ENCODE assay signal across 8 mouse cellular contexts in genomic region chr2:153561564-153561963, GRCm38 (mm10). TPM values are rescaled to one million over a fixed set of nuclear protein-coding genes. Genes with fewer than 3 reads are reported as not detected.
A peak's percentile ranks its signal among the peaks of the same experiment; 100 is the strongest.
DNase-seq lines count a peak whose midpoint lies in the region; ATAC-seq lines count a peak whose summit lies in the region.

No protein-coding gene starts in this region.

- 54% methylated on average over 5 of the region's 5 CpGs for WGBS in neural tube, embryonic 11.5 days
- WGBS in forebrain, embryonic 12.5 days, result 52% methylated on average over 5 of the region's 5 CpGs
- WGBS in stomach, embryonic 14.5 days, result 44% methylated on average over 5 of the region's 5 CpGs

- no peaks in the 10 kb centered on the region for H3K36me3 ChIP-seq in neural tube, embryonic 11.5 days (ENCODE audit: control insufficient read depth, insufficient read depth, low read length)
- H3K36me3 ChIP-seq in forebrain, embryonic 12.5 days (replicated peaks), result no peaks in the 10 kb centered on the region
- no peaks in the 10 kb centered on the region for H3K36me3 ChIP-seq in stomach, embryonic 14.5 days (ENCODE audit: control insufficient read depth, insufficient read depth, low read length)

- peak overlapping the region; percentile 63; the same call in 1 of the 2 replicates for H3K27ac ChIP-seq in neural tube, embryonic 11.5 days (ENCODE audit: low read depth, low read length)
- H3K27ac ChIP-seq in forebrain, embryonic 12.5 days, result peak overlapping the region; percentile 75
- peak overlapping the region; percentile 71; the same call in 1 of the 2 replicates for H3K27ac ChIP-seq in stomach, embryonic 14.5 days (ENCODE audit: low read length)

- peak overlapping the region; percentile 33; the same call in 1 of the 2 replicates for H3K4me2 ChIP-seq in neural tube, embryonic 11.5 days (ENCODE audit: low read depth)
- peak overlapping the region; percentile 49 for H3K4me2 ChIP-seq in forebrain, embryonic 12.5 days
- H3K4me2 ChIP-seq in stomach, embryonic 14.5 days (replicated peaks; ENCODE audit: low read depth, low read length), result peak overlapping the region; percentile 45; the same call in 1 of the 2 replicates

- H3K9me3 ChIP-seq in neural tube, embryonic 11.5 days (ENCODE audit: control insufficient read depth, low read length), result no peaks in the 10 kb centered on the region
- no peaks in the 10 kb centered on the region for H3K9me3 ChIP-seq in forebrain, embryonic 12.5 days
- no peaks in the 10 kb centered on the region for H3K9me3 ChIP-seq in stomach, embryonic 14.5 days (ENCODE audit: control insufficient read depth, low read depth, low read length)

- no peak overlapping the region for H3K4me3 ChIP-seq in neural tube, embryonic 11.5 days (ENCODE audit: low read depth, low read length)
- H3K4me3 ChIP-seq in forebrain, embryonic 12.5 days (replicated peaks), result no peak overlapping the region
- no peak overlapping the region for H3K4me3 ChIP-seq in stomach, embryonic 14.5 days (ENCODE audit: low read depth, low read length)

- no peak for ATAC-seq in neural tube, embryonic 11.5 days (ENCODE audit: insufficient read depth, low FRiP score, low TSS enrichment)
- peak; percentile 10; the same call in 1 of the 2 replicates for ATAC-seq in forebrain, embryonic 12.5 days (ENCODE audit: low FRiP score)
- ATAC-seq in stomach, embryonic 14.5 days (ENCODE audit: insufficient number of reproducible peaks, insufficient read depth, low FRiP score, low read depth), result no peak; the same call in 1 of the 2 replicates
- ATAC-seq in inflammation-experienced regulatory T-cells, adult 6 months, result no peak

- H3K9ac ChIP-seq in neural tube, embryonic 11.5 days (ENCODE audit: low read length), result peak overlapping the region; percentile 47
- H3K9ac ChIP-seq in forebrain, embryonic 12.5 days, result 0 out of 2 replicates have a peak overlapping the region, but pooled peaks have one; percentile 4
- no peak overlapping the region for H3K9ac ChIP-seq in stomach, embryonic 14.5 days (replicated peaks; ENCODE audit: low read depth, low read length)

- H3K27me3 ChIP-seq in neural tube, embryonic 11.5 days (ENCODE audit: control insufficient read depth, insufficient read depth, low read length), result no peaks in the 10 kb centered on the region
- H3K27me3 ChIP-seq in forebrain, embryonic 12.5 days, result peaks cover 14% of the 10 kb centered on the region; the same call in 1 of the 2 replicates
- H3K27me3 ChIP-seq in stomach, embryonic 14.5 days (ENCODE audit: control insufficient read depth, insufficient read depth, low read length), result no peaks in the 10 kb centered on the region

- no peak for DNase-seq in neural tube, embryonic 11.5 days (ENCODE audit: low spot score)
- no peak for DNase-seq in neural tube, embryonic 10.5 days (ENCODE audit: extremely low spot score, low spot score)
- peak; percentile 35 for DNase-seq in liver
- DNase-seq in layer of hippocampus, adult 8-10 months (ENCODE audit: low spot score in 2 of 2), result no peak
- DNase-seq in right cerebral cortex, adult 2 months (ENCODE audit: low spot score in 2 of 2), result no peak

- peaks cover 15% of the 10 kb centered on the region for H3K4me1 ChIP-seq in neural tube, embryonic 11.5 days (ENCODE audit: control insufficient read depth, insufficient read depth, low read length)
- H3K4me1 ChIP-seq in forebrain, embryonic 12.5 days, result peaks cover 25% of the 10 kb centered on the region
- H3K4me1 ChIP-seq in stomach, embryonic 14.5 days (ENCODE audit: control insufficient read depth, insufficient read depth, low read length), result peaks cover 18% of the 10 kb centered on the region

RNA-seq across cellular contexts. Expression of gene Nol4l, which starts 31.8 kb away (rescaled TPM):
- polyA plus RNA-seq in neural tube, embryonic 11.5 days (2014; fragmentation: Nextera tagmentation; extraction: Ambion mirVana), result 32.1 and 37.5 TPM in 2 replicates
- polyA plus RNA-seq in forebrain, embryonic 12.5 days (2016; fragmentation: Nextera tagmentation; extraction: Ambion mirVana), result 31.4 and 34.5 TPM in 2 replicates
- polyA plus RNA-seq in stomach, embryonic 14.5 days (2014; fragmentation: Nextera tagmentation; extraction: Ambion mirVana), result 14.6 and 17.7 TPM in 2 replicates
- 10 to 100 TPM; 44.4 to 47.8 (median 45.1) TPM for total RNA-seq in layer of hippocampus, adult 8-10 months (2022)
- polyA plus RNA-seq in inflammation-experienced regulatory T-cells, adult 6 months (2017; shearing (Covaris generic)), result 1 to 10 TPM; 2.4 to 3.9 (median 2.4) TPM
